In genomic region chr8:95142985-95143804, GRCm38 (mm10) we compare ENCODE assay signal across 7 mouse cellular contexts. TPM values are rescaled to one million over a fixed set of nuclear protein-coding genes. Genes with fewer than 3 reads are reported as not detected.
DNase-seq lines count a peak whose midpoint lies in the region; ATAC-seq and TF ChIP-seq lines count a peak whose summit lies in the region.

No protein-coding gene starts in this region.

- H3K4me1 ChIP-seq in MEL (ENCODE audit: control insufficient read depth in 1 of 2, insufficient read depth in 2 of 2, low read length in 2 of 2) = peaks cover 0 to 12% of the 10 kb centered on the region in 2 experiments
- peaks cover 25% of the 10 kb centered on the region for H3K4me1 ChIP-seq in forebrain, embryonic 16.5 days (replicated peaks; ENCODE audit: control insufficient read depth, insufficient read depth, low read length)
- H3K4me1 ChIP-seq in limb, embryonic 13.5 days = peaks cover 45% of the 10 kb centered on the region
- peaks cover 30% of the 10 kb centered on the region for H3K4me1 ChIP-seq in neural tube, embryonic 12.5 days

- TF ChIP-seq CTCF in MEL (IDR thresholded peaks at IDR 0.05 in 2 of 3, conservative IDR thresholded peaks at IDR 0.05 in 1 of 3; ENCODE audit: control insufficient read depth in 1 of 3, insufficient read depth in 1 of 3, low read depth in 2 of 3, low read length in 3 of 3, poor library complexity in 1 of 3, severe bottlenecking in 1 of 3) = peak; percentile 40 to 78 (median 75); a peak in 5 of 6 replicates

- peak overlapping the region; percentile 60 to 74 for H3K4me3 ChIP-seq in MEL (ENCODE audit: control insufficient read depth in 1 of 2, insufficient read depth in 1 of 2, low read depth in 2 of 2, low read length in 2 of 2)
- H3K4me3 ChIP-seq in forebrain, embryonic 16.5 days (replicated peaks; ENCODE audit: low read length) = peak overlapping the region; percentile 68
- peak overlapping the region; percentile 55 for H3K4me3 ChIP-seq in limb, embryonic 13.5 days
- H3K4me3 ChIP-seq in neural tube, embryonic 12.5 days = peak overlapping the region; percentile 66; the same call in 1 of the 2 replicates

- TF ChIP-seq RAD21 in MEL (IDR thresholded peaks at IDR 0.05; ENCODE audit: low read depth, low read length) = peak; percentile 58

- peak overlapping the region; percentile 92 for H3K4me2 ChIP-seq in forebrain, embryonic 16.5 days (ENCODE audit: low read length)
- peak overlapping the region; percentile 87 for H3K4me2 ChIP-seq in limb, embryonic 13.5 days (replicated peaks)
- H3K4me2 ChIP-seq in neural tube, embryonic 12.5 days (replicated peaks) = peak overlapping the region; percentile 90

- no peaks in the 10 kb centered on the region for H3K9me3 ChIP-seq in MEL (replicated peaks; ENCODE audit: insufficient read depth, low read length)
- H3K9me3 ChIP-seq in forebrain, embryonic 16.5 days (ENCODE audit: control insufficient read depth, low read length) = no peaks in the 10 kb centered on the region
- no peaks in the 10 kb centered on the region for H3K9me3 ChIP-seq in limb, embryonic 13.5 days
- H3K9me3 ChIP-seq in neural tube, embryonic 12.5 days = no peaks in the 10 kb centered on the region

- no peak for TF ChIP-seq EP300 in MEL (IDR thresholded peaks at IDR 0.05; ENCODE audit: low read depth in 1 of 2, low read length in 2 of 2)

- peaks cover 2% of the 10 kb centered on the region; the same call in 1 of the 2 replicates for H3K79me2 ChIP-seq in MEL (ENCODE audit: control insufficient read depth, insufficient read depth, low read length, poor library complexity)

- H3K36me3 ChIP-seq in MEL (ENCODE audit: control insufficient read depth in 1 of 2, insufficient read depth in 2 of 2, low read length in 2 of 2) = peaks cover 0 to 5% of the 10 kb centered on the region in 2 experiments; a peak in 1 of 4 replicates
- no peaks in the 10 kb centered on the region for H3K36me3 ChIP-seq in forebrain, embryonic 16.5 days (ENCODE audit: control insufficient read depth, insufficient read depth)
- no peaks in the 10 kb centered on the region for H3K36me3 ChIP-seq in limb, embryonic 13.5 days
- H3K36me3 ChIP-seq in neural tube, embryonic 12.5 days = no peaks in the 10 kb centered on the region

- TF ChIP-seq POLR2A in MEL (IDR thresholded peaks at IDR 0.05; ENCODE audit: control insufficient read depth in 1 of 2, insufficient read depth in 1 of 2, low read depth in 1 of 2, low read length in 2 of 2, poor library complexity in 1 of 2) = no peak

- ATAC-seq in forebrain, embryonic 16.5 days = peak; percentile 28
- ATAC-seq in limb, embryonic 13.5 days (ENCODE audit: low FRiP score, low read depth) = 0 out of 2 replicates have a peak, but pooled peaks have one; percentile 2
- peak; percentile 23 for ATAC-seq in neural tube, embryonic 12.5 days (ENCODE audit: low FRiP score, low read depth)
- ATAC-seq in megakaryocyte progenitor cell, adult 5-6 weeks (replicated peaks; ENCODE audit: poor library complexity) = no peak

- no peaks in the 10 kb centered on the region for H3K27me3 ChIP-seq in MEL (ENCODE audit: control insufficient read depth in 1 of 2, insufficient read depth in 2 of 2, low read length in 2 of 2)
- peaks cover 7% of the 10 kb centered on the region for H3K27me3 ChIP-seq in forebrain, embryonic 16.5 days (replicated peaks; ENCODE audit: control insufficient read depth, insufficient read depth, low read length)
- H3K27me3 ChIP-seq in limb, embryonic 13.5 days = peaks cover 15% of the 10 kb centered on the region; the same call in 1 of the 2 replicates
- H3K27me3 ChIP-seq in neural tube, embryonic 12.5 days (replicated peaks) = peaks cover 12% of the 10 kb centered on the region

- 9% methylated on average over 17 of the region's 17 CpGs for WGBS in forebrain, embryonic 16.5 days
- 15% methylated on average over 17 of the region's 17 CpGs for WGBS in limb, embryonic 13.5 days
- WGBS in neural tube, embryonic 12.5 days = 14% methylated on average over 17 of the region's 17 CpGs

- DNase-seq in MEL (ENCODE audit: low read depth, low spot score) = peak; percentile 86
- DNase-seq in adipocyte (ENCODE audit: low spot score) = peak; percentile 35
- DNase-seq in kidney, adult 8-10 months = peak; percentile 65

- H3K27ac ChIP-seq in MEL (ENCODE audit: control insufficient read depth, low read depth, low read length) = no peak overlapping the region
- peak overlapping the region; percentile 1; the same call in 1 of the 2 replicates for H3K27ac ChIP-seq in forebrain, embryonic 16.5 days (ENCODE audit: low read length)
- H3K27ac ChIP-seq in limb, embryonic 13.5 days = peak overlapping the region; percentile 77
- no peak overlapping the region for H3K27ac ChIP-seq in neural tube, embryonic 12.5 days

- H3K9ac ChIP-seq in MEL (ENCODE audit: control insufficient read depth, low read depth, low read length, poor library complexity, severe bottlenecking) = no peak overlapping the region; the same call in 1 of the 2 replicates
- H3K9ac ChIP-seq in forebrain, embryonic 16.5 days (replicated peaks; ENCODE audit: low read depth, low read length) = peak overlapping the region; percentile 79
- peak overlapping the region; percentile 81; the same call in 1 of the 2 replicates for H3K9ac ChIP-seq in limb, embryonic 13.5 days
- peak overlapping the region; percentile 80 for H3K9ac ChIP-seq in neural tube, embryonic 12.5 days

TF ChIP-seq in MEL, 35 proteins besides CTCF, POLR2A, EP300 and RAD21:
- TF ChIP-seq HCFC1 (IDR thresholded peaks at IDR 0.05; ENCODE audit: low read depth, low read length) = no peak
- no peak for TF ChIP-seq ZNF384 (IDR thresholded peaks at IDR 0.05; ENCODE audit: low read depth, low read length)
- TF ChIP-seq SIN3A (IDR thresholded peaks at IDR 0.05; ENCODE audit: low read length) = 0 out of 2 replicates have a peak, but pooled peaks have one; percentile 3
- TF ChIP-seq POLR2AphosphoS2 (IDR thresholded peaks at IDR 0.05; ENCODE audit: low read length) = no peak
- no peak for TF ChIP-seq ZMIZ1 (IDR thresholded peaks at IDR 0.05; ENCODE audit: low read depth, low read length)
- no peak for TF ChIP-seq POLR2AphosphoS5 (IDR thresholded peaks at IDR 0.05; ENCODE audit: borderline replicate concordance, low read depth, low read length)
- no peak for TF ChIP-seq UBTF (IDR thresholded peaks at IDR 0.05; ENCODE audit: borderline replicate concordance, insufficient read depth, low read depth, low read length)
- TF ChIP-seq MAX (IDR thresholded peaks at IDR 0.05; ENCODE audit: low read length) = no peak
- TF ChIP-seq MYC (IDR thresholded peaks at IDR 0.05; ENCODE audit: low read depth, low read length) = no peak
- TF ChIP-seq SMC3 (IDR thresholded peaks at IDR 0.05; ENCODE audit: low read depth, low read length) = peak; percentile 72
- TF ChIP-seq KAT2A (conservative IDR thresholded peaks at IDR 0.05; ENCODE audit: low read depth, low read length) = no peak
- TF ChIP-seq MXI1 (IDR thresholded peaks at IDR 0.05; ENCODE audit: low read depth, low read length) = no peak
- no peak for TF ChIP-seq RCOR1 (IDR thresholded peaks at IDR 0.05; ENCODE audit: low read depth, low read length)
- TF ChIP-seq CHD1 (IDR thresholded peaks at IDR 0.05; ENCODE audit: low read depth, low read length) = no peak
- peak; percentile 34; the same call in 1 of the 2 replicates for TF ChIP-seq ZC3H11A (IDR thresholded peaks at IDR 0.05; ENCODE audit: low read depth, low read length)
- TF ChIP-seq CHD2 (IDR thresholded peaks at IDR 0.05; ENCODE audit: low read length) = no peak
- TF ChIP-seq GABPA (IDR thresholded peaks at IDR 0.05; ENCODE audit: low read depth, low read length) = no peak
- no peak for TF ChIP-seq USF1 (IDR thresholded peaks at IDR 0.05; ENCODE audit: low read depth, low read length)

RNA-seq across cellular contexts. Expression of gene Kifc3, which starts 59.4 kb away (rescaled TPM):
- total RNA-seq in MEL (2012; rRNA removed) = 9.0 and 10.6 TPM in 2 replicates
- 10 to 100 TPM in 1 of 2 experiments, not detected in 1; 19.1 TPM for polyA plus RNA-seq in MEL (2012; ENCODE audit: insufficient read depth in 1 of 2, insufficient read length in 2 of 2, low read depth in 1 of 2, low replicate concordance in 2 of 2, missing spikeins in 1 of 2)
- polyA plus RNA-seq in forebrain, embryonic 16.5 days (2015; fragmentation: Nextera tagmentation; extraction: Ambion mirVana) = 16.8 and 21.9 TPM in 2 replicates
- polyA plus RNA-seq in limb, embryonic 13.5 days (2015; fragmentation: Nextera tagmentation; extraction: Ambion mirVana) = 15.5 and 16.8 TPM in 2 replicates
- 12.8 and 15.0 TPM in 2 replicates for polyA plus RNA-seq in neural tube, embryonic 12.5 days (2016; fragmentation: Nextera tagmentation; extraction: Ambion mirVana)
- total RNA-seq in megakaryocyte progenitor cell, adult 5-6 weeks (2015) = 0.73 and 0.99 TPM in 2 replicates
- 0.68 and 1.4 TPM in 2 replicates for total RNA-seq in megakaryocyte progenitor cell, adult 5-6 weeks (2017)

Comparison
In these comparisons a context has a peak if more than half of its experiments do, and no peak if none do; other contexts are left out.
1. DNase-seq: peak in every context shown above with its lines; median percentile 86 in MEL; 65 in kidney, adult 8-10 months; 35 in adipocyte.
2. H3K27ac ChIP-seq: peak in forebrain, embryonic 16.5 days (single experiment) and limb, embryonic 13.5 days (single experiment); none in MEL (single experiment) and neural tube, embryonic 12.5 days (single experiment).
3. Peak in every context shown above with its lines, with median percentiles within 50 percentile points of each other: H3K4me3 ChIP-seq and H3K4me2 ChIP-seq.